Mouse (Mus musculus) macrophage (primary cell): ENCODE measurements at regions not wholly inside any gene's neighbourhood (a gene's known extent, or its start where the extent isn't known, plus 50 kb on each side); places are given as distances from the start of the nearest gene placed in this dataset.

ENCODE experiments used
- H3K27ac ChIP-seq: fragments of 350-480 bp; formaldehyde crosslinking; 2 replicates; pipeline ENCODE4 v1.9.0; 2021
- H3K36me3 ChIP-seq: fragments of 350-480 bp; formaldehyde crosslinking; 2 replicates; pipeline ENCODE4 v1.9.0; 2021; ENCODE audit errors: inconsistent target
- H3K4me3 ChIP-seq: fragments of 350-480 bp; formaldehyde crosslinking; 2 replicates; pipeline ENCODE4 v1.9.0; 2021; ENCODE audit errors: inconsistent target
- H3K79me2 ChIP-seq: fragments of 350-480 bp; formaldehyde crosslinking; 2 replicates; pipeline ENCODE4 v1.9.0; 2021; ENCODE audit errors: inconsistent target
- WGBS: methylation state at CpG from one replicate; pipeline ENCODE4 v1.1.7; 2026; ENCODE audit warnings: inconsistent platforms; ENCODE audit not compliant: missing documents; 5-methylcytosine and 5-hydroxymethylcytosine counted together

GRCm38 (mm10) chr4:87434136-87434535 is 203.9 kb upstream of the Slc24a2 start:
- Histone ChIP-seq H3K79me2 (no peaks in the 10 kb centered on the region), H3K4me3 (no peak overlapping the region), H3K36me3 (no peaks in the 10 kb centered on the region), H3K27ac (no peak overlapping the region)
- WGBS, result 9% methylated on average over 4 of the region's 4 CpGs

DNA sequence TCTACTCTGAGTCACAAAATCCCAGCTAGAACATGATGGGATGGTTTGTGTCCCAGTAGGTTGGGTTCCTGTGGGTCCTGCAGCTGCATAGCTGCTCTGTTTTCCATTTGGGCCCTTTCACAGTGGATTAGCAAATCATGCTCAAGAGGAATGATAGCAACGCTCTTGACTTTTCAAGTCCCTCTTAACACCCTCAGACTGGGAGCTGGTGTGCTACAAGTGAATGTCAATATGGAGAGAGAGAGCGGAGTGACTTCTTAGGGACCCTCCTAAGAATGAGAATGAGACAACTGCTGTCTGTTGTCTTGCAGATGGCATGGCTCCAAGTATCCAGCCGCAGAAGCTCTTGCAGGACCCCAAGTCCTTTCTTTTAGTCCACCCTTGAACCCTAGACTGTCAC is 198.1 kb upstream of the Slc24a2 start:
- H3K36me3 ChIP-seq, result no peaks in the 10 kb centered on the region
- H3K79me2 ChIP-seq, result no peaks in the 10 kb centered on the region
- H3K4me3 ChIP-seq, result no peak overlapping the region
- 100% methylated on average over 3 of the region's 3 CpGs for WGBS
- H3K27ac ChIP-seq, result no peak overlapping the region

- no peaks in the 10 kb centered on the region for H3K36me3 ChIP-seq
- H3K27ac ChIP-seq, result no peak overlapping the region
- 100% methylated on average over 1 of the region's 1 CpGs for WGBS
- H3K4me3 ChIP-seq, result no peak overlapping the region
- H3K79me2 ChIP-seq, result no peaks in the 10 kb centered on the region
Measured at GRCm38 (mm10) chr4:87424066-87424465, 193.8 kb upstream of the Slc24a2 start.

DNA sequence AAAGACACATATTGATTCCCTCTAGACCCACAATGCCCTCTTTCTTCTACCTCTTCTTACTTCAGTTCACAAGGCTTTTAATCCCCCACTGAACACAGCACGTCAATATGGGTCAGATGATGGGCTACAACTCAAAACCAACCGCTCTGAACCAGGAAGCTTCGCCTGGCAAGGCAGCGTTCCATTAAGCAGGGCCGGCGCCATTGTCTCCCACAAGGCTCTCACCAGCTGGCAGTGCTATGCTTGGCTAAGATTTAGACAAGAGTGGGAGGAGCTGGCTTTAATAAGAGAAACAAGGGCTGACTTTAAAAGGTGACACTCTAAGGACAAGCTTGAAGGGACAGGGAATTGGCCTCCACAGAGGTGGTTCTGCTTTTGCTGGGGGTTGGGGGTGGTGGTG is 192.3 kb upstream of the Slc24a2 start:
- no peaks in the 10 kb centered on the region for H3K36me3 ChIP-seq
- WGBS, result 95% methylated on average over 6 of the region's 6 CpGs
- H3K4me3 ChIP-seq, result no peak overlapping the region
- no peaks in the 10 kb centered on the region for H3K79me2 ChIP-seq
- no peak overlapping the region for H3K27ac ChIP-seq

DNA sequence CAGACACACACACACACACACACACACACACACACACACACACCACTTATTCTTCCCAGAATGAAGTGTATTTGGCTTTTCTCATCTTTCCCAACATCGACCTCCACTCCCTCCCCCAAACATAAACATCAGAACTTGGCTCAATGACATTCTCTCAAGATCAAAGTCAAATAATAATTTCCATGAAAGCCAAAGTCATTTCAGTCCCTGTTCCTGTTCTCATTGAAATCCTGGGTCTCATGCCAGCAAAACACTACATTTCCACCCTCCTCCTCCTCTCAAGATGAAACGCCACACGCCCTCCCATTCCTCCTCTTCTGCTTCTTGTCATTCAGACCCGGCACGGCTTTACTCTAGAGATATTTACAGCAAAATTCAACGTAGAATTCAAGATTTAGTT is 173.1 kb upstream of the Slc24a2 start:
- WGBS, result 76% methylated on average over 6 of the region's 6 CpGs
- Histone ChIP-seq H3K4me3 (no peak overlapping the region), H3K36me3 (no peaks in the 10 kb centered on the region), H3K27ac (no peak overlapping the region), H3K79me2 (no peaks in the 10 kb centered on the region)

DNA sequence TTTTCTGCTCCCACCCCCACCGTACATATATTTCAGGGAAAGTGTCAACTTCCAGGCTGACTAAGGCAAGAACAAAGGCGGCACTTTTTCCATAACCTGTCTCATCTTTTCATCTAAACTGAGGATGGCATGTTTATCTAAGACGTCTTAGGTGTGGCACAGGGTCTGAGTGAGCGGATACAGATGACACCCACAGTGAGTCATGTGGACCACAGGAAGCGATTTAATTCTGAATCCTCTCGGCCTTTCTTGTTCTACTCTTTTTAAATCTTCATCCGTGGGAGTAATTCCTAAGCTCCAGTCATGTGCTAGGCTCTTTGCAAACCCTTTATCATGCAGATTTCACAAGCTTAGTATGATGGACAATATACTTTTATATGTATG is 171.9 kb upstream of the Slc24a2 start:
- 85% methylated on average over 7 of the region's 7 CpGs for WGBS
- no peaks in the 10 kb centered on the region for H3K36me3 ChIP-seq
- H3K27ac ChIP-seq, result no peak overlapping the region
- no peaks in the 10 kb centered on the region for H3K79me2 ChIP-seq
- no peak overlapping the region for H3K4me3 ChIP-seq

GRCm38 (mm10) chr4:87401316-87402172 is 171.3 kb upstream of the Slc24a2 start:
- no peak overlapping the region for H3K4me3 ChIP-seq
- no peaks in the 10 kb centered on the region for H3K36me3 ChIP-seq
- H3K27ac ChIP-seq, result no peak overlapping the region
- no peaks in the 10 kb centered on the region for H3K79me2 ChIP-seq
- WGBS, result 9% methylated on average over 18 of the region's 20 CpGs

DNA sequence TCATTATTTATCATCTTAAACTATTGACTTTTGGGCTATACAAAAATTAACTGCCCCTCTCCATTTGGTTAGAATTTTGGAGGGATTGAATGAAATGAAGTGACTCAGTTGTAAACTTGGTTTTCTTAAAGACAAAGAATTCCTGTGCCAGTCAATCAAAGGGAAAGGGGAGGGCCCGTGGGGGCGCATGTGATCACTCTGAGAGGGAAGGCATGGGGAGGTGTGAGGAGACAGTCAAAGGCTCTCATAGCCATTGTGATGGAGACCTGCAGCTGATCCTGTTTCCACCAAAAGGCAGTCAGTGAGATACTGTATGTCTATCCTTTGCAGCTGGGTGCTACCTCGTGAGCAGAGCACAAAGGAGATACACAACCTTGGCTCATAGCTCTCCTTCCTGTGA is 156.6 kb upstream of the Slc24a2 start:
- WGBS, result 97% methylated on average over 3 of the region's 3 CpGs
- no peak overlapping the region for H3K4me3 ChIP-seq

GRCm38 (mm10) chr4:87386271-87386670 is 156.0 kb upstream of the Slc24a2 start:
- WGBS, result 92% methylated on average over 9 of the region's 9 CpGs
- H3K79me2 ChIP-seq, result no peaks in the 10 kb centered on the region
- H3K4me3 ChIP-seq, result no peak overlapping the region
- H3K27ac ChIP-seq, result no peak overlapping the region
- no peaks in the 10 kb centered on the region for H3K36me3 ChIP-seq

More for the DNA sequence above, 156.6 kb upstream of the Slc24a2 start:
- H3K36me3 ChIP-seq, result no peaks in the 10 kb centered on the region
- no peak overlapping the region for H3K27ac ChIP-seq
- no peaks in the 10 kb centered on the region for H3K79me2 ChIP-seq

DNA sequence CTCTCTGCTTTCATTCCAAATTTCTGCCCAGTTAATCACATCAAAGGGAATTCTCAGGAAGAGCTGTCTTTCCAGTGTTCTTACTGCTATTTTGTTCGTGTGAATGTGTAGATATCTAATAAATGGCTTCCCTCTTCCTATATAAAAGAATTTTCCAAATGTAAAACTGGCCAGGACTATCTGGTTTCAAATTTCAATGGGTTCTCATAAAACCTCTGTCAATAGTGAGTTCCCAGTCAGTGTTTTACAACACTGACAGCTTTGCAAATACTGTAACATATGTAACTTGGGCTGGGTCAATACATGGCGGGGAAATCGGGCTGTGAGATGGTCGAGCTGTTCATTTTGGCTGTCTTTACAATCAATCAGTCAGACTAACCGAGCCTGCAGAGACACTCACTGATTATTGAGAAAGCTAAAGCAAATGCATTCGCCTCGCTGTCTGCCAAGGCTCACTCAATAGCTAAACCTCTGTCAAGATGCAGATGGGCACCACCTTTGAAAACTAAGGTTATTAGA is 155.0 kb upstream of the Slc24a2 start:
- 90% methylated on average over 7 of the region's 7 CpGs for WGBS
- H3K36me3 ChIP-seq, result no peaks in the 10 kb centered on the region
- no peak overlapping the region for H3K27ac ChIP-seq
- H3K79me2 ChIP-seq, result no peaks in the 10 kb centered on the region
- H3K4me3 ChIP-seq, result no peak overlapping the region

- Histone ChIP-seq H3K4me3 (no peak overlapping the region), H3K36me3 (no peaks in the 10 kb centered on the region), H3K27ac (no peak overlapping the region), H3K79me2 (no peaks in the 10 kb centered on the region)
- WGBS, result 90% methylated on average over 6 of the region's 6 CpGs
Measured at GRCm38 (mm10) chr4:87384469-87385044, 154.3 kb upstream of the Slc24a2 start.

- H3K27ac ChIP-seq, result no peak overlapping the region
- 87% methylated on average over 5 of the region's 5 CpGs for WGBS
- H3K36me3 ChIP-seq, result no peaks in the 10 kb centered on the region
- H3K79me2 ChIP-seq, result no peaks in the 10 kb centered on the region
- no peak overlapping the region for H3K4me3 ChIP-seq
Measured at GRCm38 (mm10) chr4:87380716-87381115, 150.4 kb upstream of the Slc24a2 start.

GRCm38 (mm10) chr4:87379516-87380173 is 149.4 kb upstream of the Slc24a2 start:
- H3K4me3 ChIP-seq, result no peak overlapping the region
- WGBS, result 89% methylated on average over 4 of the region's 4 CpGs
- H3K36me3 ChIP-seq, result no peaks in the 10 kb centered on the region
- H3K27ac ChIP-seq, result no peak overlapping the region
- H3K79me2 ChIP-seq, result no peaks in the 10 kb centered on the region

- Histone ChIP-seq H3K4me3 (no peak overlapping the region), H3K27ac (no peak overlapping the region), H3K36me3 (no peaks in the 10 kb centered on the region), H3K79me2 (no peaks in the 10 kb centered on the region)
- WGBS, result 91% methylated on average over 7 of the region's 7 CpGs
Measured at GRCm38 (mm10) chr4:87371960-87372359, 141.7 kb upstream of the Slc24a2 start.

DNA sequence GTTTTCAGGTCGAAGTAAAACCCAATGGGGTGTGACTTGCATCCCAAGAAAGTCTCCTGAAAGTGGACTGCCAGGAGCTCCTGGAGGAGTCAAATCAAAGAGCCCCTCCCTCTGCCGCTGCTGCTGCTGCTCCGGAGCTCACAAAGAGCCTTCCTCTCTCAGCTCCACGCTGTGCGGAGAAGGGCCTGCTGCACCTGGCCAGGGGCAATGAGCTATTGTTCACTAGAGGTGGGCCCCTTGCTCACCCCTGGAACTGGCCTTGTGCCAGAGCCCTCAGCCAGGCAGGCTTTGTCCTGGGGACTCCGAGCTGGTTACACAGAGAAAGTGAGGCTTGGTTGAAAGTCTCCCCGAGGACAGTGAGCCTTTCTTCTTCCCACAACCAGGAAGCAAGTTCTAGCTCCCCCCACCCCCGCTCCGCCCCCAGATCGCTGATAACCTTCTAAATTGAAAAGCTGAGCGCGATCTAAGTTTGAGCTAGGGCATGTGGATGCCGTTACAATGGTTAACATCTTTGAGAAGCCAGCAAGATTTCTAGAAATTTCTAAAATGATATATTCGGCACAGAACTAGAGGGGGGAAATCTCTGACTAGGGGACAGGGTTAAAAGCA is 139.5 kb upstream of the Slc24a2 start:
- Histone ChIP-seq H3K36me3 (no peaks in the 10 kb centered on the region), H3K27ac (no peak overlapping the region), H3K79me2 (no peaks in the 10 kb centered on the region), H3K4me3 (no peak overlapping the region)
- WGBS, result 49% methylated on average over 14 of the region's 14 CpGs
